Mouse (Mus musculus): ENCODE data around the gene Zfp78.
"Not testable (repeated sequence)": the region's sequence is repeated elsewhere in the genome, so short reads cannot be mapped to it uniquely, and the experiment has no call there.

Gene Zfp78

DNA sequence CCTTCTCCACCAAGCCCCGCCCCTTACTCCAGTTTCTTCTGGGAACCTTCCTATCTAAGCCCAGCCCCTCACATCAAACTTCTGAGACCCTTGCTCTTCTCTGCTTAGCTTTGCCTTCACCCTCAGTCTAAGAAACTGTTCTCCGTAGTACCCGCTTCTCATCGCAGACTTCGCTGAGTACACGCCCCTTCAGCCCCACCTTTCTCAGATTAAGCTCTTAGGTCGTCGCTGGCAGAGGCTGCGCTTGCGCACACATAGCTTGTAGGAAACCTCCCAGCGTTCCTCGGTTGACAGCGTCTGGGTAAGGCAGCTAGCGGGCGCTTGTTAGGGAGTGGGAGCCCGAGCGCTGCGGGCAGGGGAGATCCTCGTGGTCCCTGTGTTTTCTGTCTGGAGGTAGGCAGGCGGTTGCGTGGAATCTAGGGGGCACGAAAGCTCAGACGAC, at the start of gene Zfp78:
Zfp78 (plus strand) TSS at position 234 of the 442 bp plus-strand sequence.
- DNase-seq = peak; percentile 81

DNA sequence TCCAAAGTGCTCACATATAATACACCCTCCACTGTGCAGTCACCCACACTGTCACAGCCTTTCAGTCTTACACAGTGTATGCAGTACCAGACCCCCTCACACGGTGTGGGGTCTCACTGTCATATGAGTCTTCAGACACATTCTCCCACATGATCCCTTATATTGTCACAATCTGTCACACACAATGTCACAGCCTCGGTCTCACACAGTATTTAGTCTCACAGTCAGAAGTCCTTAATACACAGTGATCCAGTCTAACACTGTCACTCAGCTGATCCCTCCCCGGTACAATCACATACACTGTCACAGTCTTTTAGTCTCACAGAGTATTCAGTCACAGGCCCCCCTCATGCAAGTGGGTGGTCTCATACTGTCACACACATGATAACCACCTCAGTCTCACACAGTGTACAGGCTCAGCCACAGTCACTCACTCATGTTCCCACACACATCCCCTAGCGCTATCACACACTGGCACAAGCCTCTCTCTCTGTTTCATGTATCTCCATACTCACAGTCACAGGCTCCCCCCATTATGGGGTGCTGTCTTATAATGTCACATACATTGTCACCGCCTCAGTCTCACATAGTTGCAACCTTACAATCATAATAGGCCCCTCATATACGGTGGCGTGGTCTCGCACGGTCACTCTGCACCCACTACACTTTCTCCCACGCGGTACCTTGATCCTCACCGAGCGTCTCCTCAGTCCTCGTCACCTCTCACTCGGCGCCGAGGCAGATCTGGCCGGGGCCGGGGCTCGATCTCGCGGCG, 32.4 kb upstream of the Zfp78 start:
- DNase-seq = peak; percentile 15

DNA sequence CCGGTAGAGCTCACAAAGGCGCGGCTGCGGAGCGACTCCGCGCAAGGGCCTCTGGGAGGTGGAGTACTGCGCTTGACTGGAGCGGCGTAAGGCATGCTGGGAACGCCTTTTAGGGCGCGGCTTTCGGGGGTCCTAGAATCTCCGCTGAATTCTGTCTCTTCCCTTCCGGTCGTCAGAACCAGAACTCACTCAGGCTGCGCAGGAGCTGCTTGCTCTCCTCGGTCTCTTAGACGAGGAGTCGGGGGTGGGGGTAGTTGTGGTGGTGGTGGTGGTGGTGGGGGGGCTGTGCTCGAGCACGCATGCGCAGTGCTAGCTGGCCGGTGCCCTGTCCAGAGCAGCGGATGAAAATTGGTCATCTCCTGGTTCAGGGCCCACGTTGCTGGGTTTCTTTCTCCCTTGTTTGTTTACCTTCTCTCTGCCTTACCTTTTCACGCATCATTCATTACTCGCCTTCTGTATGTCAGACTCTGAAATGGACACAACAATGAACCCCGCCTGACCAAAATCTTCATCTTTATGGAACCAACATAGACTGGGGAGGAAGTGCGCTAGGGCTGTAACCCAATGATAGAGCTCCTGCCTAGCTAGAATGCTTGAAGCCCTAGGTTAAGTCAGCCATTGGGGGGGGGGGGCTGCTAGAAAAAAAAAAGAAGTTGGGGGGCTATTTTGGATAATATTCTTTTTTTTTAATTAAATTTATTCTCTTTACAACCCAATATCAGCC, 31.7 kb upstream of the Zfp78 start, which contains the start of gene Zfp583:
Zfp583 (minus strand) TSS at position 53 of the 724 bp plus-strand sequence.
- peak; percentile 85 for DNase-seq

DNA sequence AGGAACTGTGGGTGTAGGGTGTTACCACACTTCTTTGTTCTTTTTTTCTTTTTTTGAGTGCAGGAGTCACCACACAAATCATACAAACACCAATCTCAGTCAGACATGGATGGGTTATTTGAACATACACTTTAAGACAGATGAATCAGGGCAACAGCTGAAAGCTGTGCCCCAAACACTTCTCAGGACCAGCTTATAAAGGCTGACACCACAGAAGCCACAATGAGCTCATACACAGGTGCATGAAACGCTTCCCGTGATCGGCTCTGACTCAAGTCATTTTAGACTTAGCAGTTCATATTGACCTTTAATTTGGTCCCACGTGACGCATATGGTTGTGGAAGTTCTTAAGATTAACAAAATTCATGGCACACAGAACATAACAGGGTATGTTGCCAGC, 23.2 kb upstream of the Zfp78 start:
- no peak for DNase-seq

DNA sequence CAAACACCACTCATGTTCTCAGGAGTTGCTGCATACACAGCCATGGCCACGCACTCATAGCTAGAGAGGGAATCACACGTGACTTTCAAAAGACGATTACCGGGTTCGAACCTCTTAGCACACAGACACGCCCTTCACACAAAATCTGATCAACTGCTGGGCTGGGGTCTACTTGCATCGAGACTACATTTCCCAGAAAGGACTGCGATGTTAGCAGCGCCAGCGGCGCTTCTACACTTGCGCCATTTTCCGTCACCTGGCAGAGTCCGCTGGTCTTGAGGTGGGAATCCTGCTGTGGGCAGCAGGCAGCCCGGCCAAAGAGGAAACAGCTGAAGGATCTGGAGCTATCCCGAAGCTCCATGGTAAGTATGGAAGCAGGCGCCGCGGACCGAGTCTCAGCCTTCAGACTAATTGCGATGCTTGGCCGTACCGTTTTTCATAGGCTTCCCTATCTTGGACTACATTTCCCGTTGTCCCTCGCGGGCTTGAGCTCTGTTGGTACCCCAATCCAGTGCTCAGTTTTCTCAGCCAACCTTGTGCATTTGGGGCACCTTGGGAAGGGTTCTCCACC, 19.5 kb upstream of the Zfp78 start, which contains the start of gene Gm3854:
Gm3854 (plus strand) TSS at position 259 of the 571 bp plus-strand sequence.
- DNase-seq = peak; percentile 68

DNA sequence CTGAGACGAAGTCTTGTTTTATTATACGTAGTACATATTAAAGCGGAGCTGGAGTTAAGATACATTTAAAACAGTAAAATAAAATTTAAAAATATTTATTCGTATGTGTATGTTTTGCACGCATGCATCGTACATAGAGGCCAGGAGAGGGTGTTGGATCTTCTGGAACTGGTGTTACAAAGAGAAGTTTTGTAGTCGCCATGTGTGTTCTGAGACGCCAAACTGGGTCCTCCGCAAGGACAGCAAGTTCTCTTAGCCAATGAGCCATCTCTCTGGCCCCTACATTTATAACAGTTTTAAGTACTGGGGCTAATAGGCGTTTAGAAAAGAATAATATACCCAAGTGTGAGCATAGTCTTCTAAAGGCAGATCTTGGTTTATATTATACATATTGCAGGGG, 19.0 kb upstream of the Zfp78 start:
- no peak for DNase-seq

DNA sequence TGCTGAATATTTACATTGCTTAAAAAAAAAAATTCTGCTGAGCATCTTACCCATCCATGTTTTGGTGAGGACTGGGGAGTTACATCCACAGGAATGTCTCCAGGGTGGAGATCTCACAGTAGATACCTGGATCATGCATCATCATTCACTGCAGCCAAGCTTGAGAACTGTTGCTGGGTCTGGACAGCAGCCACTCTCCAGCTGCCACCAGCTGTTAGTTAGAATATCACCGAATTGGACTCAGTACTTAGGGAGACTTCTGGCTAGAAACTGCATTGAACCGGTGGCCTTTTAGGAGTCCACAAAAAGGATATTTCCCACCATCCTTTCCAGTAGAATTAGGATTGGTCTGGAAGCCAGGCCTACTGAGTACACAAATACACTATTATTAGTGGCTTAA, 5.0 kb upstream of the Zfp78 start:
- no peak for DNase-seq

DNA sequence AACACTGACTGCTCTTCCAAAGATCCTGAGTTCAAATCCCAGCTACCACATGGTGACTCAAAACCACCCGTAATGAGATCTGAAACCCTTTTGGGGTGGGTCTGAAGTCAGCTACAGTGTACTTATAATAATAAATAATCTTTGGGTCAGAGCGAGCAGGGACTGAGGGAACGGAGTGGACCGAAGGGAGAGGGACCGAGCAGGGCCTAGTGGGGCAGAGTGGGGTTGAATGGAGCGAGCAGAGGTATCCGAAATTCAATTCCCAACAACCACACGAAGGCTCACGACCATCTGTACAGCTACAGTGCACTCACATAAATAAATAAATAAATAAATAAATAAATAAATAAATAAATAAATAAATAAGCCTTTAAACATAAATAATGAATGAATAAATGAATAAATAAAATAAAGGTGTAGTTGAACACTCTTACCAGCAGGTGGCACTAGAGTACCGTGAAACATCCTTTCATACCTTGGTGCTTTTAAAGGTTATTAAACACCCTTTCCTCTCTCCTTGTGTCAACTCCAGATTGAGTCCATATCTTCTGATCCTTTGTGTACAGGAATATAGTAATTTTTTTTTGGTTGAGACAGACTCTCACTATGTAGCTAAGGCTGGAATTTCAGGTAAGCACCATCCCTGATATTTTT, 4.0 kb upstream of the Zfp78 start:
- no peak for DNase-seq

DNA sequence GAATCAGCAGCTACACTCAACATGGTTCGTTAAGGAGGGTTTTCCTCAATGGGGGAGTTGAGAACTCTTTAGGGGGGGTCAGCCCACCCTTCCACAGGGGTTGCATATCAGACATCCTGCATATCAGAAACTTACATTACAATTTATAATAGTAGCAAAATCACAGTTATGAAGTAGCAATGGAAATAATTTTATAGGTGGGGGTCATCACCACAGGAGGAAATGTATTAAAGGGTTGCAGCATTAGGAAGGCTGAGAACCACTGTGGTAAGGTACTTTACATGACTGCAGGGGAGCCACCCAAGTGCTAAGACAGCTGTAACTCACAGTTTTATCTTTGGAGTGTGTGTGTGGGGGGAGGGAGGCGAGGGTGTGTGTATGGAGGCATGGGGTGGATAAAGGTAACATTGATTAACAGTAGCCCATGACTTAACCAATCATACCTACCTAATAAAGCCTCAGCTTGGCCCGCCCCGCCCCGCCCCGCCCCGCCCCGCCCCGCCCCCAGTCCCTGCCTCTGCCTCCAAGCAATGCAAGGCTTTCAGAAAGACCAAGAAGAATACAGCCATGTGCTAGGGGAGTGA, 2.5 kb upstream of the Zfp78 start:
- no peak for DNase-seq

DNA sequence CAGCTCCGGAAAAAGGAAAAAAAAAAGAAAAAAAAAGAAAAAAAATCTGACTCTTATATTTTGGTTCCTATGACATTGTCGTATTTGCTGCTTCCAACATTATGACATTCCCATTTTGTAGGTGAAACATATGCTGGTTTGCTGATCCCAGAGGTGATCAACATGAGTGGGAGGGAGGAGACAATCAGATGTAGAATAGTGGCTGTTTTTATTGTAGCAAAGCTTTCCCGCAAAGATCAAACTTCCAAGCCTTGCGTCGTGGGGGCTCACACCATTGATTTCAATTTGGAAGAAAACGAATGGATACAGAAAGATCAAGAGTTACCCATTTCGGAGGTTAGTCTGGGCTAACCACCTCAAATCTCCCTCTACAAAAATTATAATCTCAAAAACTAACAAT, 1.3 kb upstream of the Zfp78 start:
- no peak for DNase-seq

DNA sequence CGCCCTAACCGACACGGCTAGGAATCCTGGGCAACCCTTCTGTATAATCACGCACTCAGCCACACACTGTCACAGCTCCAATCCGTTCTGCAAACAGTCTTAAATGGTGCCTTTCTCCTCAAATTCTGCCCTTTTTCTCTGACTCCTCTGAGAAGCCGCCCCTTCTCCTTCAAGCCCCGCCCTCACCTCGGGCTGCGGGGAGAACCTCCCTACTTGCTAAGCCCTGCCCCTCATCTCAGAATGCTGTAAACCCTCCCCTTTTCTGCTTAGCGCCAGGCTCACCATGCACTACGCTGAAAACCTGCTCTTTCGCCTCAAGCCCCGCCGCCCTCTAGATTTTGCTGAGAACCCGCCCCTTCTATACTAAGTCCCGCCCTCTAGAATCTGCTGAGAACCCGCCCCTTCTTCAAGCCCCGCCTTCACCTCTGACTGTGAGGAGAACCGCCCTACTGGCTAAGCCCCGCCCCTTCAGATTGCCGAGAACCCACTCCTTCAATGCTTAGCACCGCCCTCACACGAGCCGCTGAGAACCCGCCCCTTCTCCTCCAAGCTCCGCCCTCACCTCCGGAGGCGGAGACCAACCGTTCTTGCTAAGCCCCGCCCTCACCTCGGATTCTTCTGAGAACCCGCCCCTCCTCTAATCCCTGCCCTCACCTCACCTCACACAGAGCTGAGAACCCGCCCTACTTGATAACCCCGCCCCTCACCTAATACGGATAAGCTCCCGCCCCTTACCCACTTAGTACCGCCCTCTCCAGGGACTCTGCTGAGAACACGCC, 623 bp upstream of the Zfp78 start:
- DNase-seq = peak; percentile 96

DNA sequence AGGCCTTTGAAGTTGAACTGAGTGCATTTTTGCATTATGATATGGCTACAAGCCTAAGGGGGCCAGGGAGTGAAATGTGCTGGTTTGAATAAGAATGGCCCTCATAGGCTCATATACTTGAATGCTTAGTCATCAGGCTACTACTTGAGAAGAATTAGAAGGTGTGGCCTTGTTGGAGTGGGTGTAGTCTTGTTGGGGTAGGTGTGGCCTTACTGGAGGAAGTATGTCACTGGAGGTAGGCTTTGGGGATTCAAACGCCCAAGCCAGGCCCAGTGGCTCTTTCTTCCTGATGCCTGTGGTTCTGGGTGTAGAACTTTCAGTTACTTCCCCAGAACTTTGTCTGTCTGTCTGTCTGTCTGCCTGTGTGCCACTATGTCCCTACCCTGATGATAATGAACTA, 1.7 kb downstream of the Zfp78 start:
- no peak for DNase-seq

DNA sequence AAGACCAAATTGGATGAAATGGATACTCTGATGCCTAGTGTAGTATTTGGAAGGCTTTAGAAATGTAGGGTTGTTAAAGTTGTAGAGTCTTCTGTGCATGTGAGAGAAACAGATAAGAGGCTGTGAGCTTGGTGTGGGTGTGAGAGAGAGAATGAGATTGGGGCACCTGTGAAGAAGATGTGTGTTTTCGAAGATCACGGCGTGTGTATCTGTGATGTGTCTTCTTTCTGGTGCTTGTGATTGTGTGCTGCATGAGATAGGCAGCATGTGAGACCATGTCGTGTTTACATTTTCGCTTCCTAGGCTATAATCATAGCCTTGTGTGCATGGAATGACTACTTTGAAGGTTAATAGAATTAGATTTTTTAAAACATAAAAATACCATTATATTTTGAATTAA, 4.1 kb downstream of the Zfp78 start:
- DNase-seq = no peak

DNA sequence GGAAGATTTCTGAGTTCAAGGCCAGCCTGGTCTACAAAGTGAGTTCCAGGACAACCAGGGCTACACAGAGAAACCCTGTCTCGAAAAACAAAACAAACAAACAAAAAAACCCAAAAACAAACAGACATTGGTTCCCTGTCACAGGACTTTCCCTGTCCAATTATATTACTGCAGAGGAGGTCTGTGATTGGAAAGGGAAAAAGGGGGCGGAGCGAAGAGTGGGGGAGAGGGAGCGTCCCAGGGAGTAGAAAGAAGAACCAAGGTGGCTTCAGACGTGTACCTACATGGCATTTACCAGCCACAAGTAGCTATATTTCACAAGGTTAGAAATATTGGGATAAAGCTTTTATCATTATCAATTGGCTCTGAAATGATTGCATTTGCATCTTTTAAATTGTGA, 5.1 kb downstream of the Zfp78 start:
- DNase-seq = not testable (repeated sequence)

DNA sequence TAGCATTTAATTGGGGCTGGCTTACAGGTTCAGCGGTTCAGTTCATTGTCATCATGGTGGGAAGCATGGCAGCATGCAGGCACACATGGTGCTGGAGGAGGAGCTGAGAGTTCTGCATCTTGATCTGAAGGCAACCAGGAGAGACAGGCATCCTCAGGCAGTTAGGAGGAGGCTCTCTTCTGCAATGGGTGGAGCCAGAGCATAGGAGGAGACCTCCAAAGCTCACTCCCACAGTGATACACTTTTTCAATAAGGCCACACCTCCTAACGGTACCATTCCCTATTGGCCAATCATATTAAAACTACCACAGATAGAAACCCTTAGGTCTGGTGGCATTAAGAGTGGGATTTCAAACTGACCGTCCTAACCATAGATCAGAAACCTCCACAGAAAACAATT, 6.4 kb downstream of the Zfp78 start:
- DNase-seq = no peak

DNA sequence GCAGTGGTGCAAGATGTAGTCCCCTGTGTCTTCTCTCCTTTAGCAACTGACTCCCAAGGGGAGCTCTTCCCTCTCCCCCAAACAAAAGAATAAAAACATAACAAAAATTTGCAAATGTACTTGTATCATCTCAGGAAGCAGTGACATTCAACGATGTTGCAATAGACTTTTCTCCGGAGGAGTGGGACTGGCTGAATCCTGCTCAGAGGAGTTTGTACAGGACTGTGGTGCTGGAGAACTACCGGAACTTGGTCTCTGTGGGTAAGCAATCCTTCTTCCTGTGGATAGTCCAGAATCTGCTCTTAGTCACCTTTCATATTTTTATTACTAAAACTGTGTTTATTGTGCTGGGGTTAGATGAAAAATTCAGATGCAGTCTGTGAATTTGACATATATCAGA, 9.9 kb downstream of the Zfp78 start:
- DNase-seq = no peak

DNA sequence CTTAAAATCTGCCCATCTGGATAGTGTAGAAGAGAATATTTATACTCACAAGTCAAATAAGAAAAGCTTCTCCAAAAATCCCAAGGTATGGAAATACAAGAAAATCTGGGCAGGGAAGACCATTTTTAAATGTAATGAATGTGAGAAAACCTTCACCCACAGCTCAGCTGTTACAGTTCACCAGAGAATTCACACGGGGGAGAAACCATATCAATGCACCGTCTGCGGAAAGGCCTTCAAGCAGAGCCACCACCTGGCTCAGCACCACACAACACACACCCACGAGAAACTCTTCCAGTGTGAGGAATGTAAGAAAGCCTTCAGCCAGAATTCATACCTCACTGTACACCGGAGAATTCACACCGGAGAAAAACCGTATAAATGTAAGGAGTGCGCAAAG, 15.4 kb downstream of the Zfp78 start:
- DNase-seq = peak; percentile 24

DNA sequence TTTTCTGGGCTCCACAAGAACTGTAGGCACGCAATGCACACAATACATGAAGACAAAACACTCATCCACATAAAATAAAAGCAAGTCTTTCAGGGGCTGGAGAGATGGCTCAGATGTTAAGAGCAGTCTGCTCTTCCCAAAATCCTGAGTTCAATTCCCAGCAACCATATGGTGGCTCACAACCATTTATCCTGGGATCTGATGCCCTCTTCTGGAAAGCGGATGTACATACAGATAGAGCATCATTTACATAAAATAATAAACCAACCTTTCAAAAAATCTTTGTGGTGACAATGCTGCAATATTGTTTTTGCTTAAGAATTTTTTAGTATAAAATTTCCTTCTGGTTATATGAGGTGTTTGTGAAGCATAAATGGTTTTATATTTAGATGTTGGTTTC, 18.4 kb downstream of the Zfp78 start:
- DNase-seq = no peak

DNA sequence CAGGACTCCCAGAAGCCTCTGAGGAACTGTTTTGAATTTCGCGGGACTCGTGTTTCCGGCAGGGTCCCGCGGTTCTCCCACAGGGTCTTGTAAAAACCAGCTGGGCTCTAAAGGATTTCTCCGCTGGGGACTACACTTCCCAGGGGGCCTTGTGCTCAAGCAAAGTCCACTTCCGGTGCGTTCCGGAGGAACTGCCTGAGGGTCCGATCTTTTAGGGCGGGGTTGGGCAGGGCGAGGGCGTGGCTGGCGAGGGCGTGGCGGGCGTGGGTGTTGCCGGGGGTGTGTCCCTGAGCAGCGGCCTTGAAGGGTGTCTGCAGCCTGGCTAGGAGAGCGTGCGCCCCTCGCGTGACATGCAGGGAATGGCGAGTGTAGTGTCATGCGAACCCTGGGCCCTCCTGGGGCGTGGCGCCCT, 20.0 kb downstream of the Zfp78 start, which contains the start of gene Zfp28:
Zfp28 (plus strand) TSS at position 252 of the 412 bp plus-strand sequence.
- peak; percentile 88 for DNase-seq

DNA sequence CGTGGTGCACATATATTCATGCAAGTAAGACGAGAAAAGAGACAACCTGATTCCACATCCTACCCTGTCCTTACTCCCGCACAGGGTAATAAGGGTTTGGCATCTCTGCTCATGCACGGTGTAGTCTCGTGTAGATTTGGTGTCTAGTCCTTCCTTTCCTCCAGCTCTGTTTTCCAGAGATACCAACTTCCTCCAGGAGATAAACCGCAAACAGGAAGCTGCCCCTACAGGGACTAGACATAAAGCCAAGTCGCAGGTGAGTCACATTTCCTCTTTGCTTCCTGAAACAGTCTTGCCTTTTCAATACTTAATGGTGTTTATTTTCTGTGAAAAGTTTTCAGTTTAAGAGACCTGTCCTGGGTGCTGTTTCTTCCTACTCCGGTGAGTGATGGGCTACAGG, 20.9 kb downstream of the Zfp78 start:
- DNase-seq = no peak

DNA sequence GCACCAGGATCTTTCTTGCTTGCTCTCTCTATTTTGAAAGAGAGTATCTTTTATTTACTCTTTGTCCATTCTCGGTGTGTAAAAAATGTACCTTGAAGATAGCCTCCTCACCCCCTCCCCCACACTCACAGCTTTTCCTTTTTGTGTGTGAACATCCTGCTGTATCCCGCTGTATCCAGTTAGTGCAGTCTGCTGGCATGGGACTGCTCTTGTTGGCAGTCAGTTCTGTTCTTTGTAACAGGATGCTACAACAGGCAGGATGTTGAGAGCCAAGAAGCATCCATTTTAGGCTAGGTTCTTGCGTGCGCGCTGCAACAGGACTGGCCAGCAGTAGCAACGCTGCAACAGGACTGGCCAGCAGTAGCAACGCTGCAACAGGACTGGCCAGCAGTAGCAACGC, 23.9 kb downstream of the Zfp78 start:
- no peak for DNase-seq

DNA sequence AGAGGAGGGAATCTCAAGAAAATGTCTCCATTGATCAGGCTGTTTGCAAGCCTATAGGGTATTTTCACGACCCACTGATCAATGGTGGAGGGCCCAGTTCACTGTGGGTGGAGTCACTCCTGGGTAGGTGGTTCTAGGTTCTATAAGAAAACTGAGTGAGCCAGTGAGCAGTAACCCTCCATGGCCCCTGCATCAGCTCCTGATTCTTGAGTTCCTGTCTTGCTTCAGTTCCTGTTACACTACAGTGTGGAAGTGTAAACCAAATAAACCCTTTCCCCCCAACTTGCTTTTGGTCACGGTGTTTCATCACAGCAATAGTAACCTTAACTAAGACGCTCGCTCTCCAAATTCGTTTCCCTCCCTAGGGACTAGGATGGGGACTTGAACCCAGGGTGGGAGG, 25.9 kb downstream of the Zfp78 start:
- no peak for DNase-seq
